In the genomic region with DNA sequence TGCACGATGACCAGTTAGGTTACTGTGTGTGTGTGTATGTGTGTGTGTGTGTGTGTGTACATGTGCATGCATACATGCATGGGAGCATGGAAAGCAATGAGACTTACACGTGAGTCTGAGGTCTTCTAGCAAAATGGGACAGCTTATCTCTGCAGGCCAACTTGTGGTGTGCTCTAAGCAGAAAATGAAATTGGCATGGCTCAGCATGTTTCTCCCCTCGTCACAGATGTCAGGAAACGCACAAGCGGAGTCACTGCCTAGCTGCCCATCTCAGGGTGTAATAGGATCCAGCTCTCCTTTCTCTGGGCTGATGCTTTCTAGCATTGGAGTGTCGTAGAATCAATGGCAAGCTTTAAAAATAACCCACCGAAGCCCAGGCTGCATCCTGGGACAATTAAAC, we compare ENCODE assay signal across 14 mouse cellular contexts.
DNase-seq lines count a peak whose midpoint lies in the region; ATAC-seq lines count a peak whose summit lies in the region.
"Had no signal": no experiment of that assay in that cellular context is flagged by ENCODE, and none has a peak within 500 bp of the region (broad histone marks: within the 10 kb centered on the region; RNA-seq: fewer than 3 reads in every experiment).

No protein-coding gene starts in this region.

- ATAC-seq in neural tube, embryonic 11.5 days (ENCODE audit: insufficient read depth, low FRiP score, low TSS enrichment): no peak
- ATAC-seq in neural tube, embryonic 15.5 days (ENCODE audit: low FRiP score): no peak
- no peak for ATAC-seq in hindbrain, embryonic 13.5 days (ENCODE audit: low FRiP score)
- ATAC-seq in intestine, embryonic 16.5 days: no peak

- WGBS in heart, embryonic 10.5 days: 46% methylated on average over 7 of the region's 7 CpGs
- 50% methylated on average over 7 of the region's 7 CpGs for WGBS in neural tube, embryonic 11.5 days
- WGBS in neural tube, embryonic 15.5 days: 52% methylated on average over 7 of the region's 7 CpGs
- WGBS in hindbrain, embryonic 13.5 days: 53% methylated on average over 7 of the region's 7 CpGs
- 59% methylated on average over 7 of the region's 7 CpGs for WGBS in intestine, embryonic 16.5 days

- no peak overlapping the region for H3K4me3 ChIP-seq in heart, embryonic 10.5 days
- H3K4me3 ChIP-seq in neural tube, embryonic 11.5 days (ENCODE audit: low read depth, low read length): no peak overlapping the region
- H3K4me3 ChIP-seq in neural tube, embryonic 15.5 days (replicated peaks): no peak overlapping the region
- H3K4me3 ChIP-seq in hindbrain, embryonic 13.5 days: no peak overlapping the region
- H3K4me3 ChIP-seq in intestine, embryonic 16.5 days (ENCODE audit: low read length): no peak overlapping the region
- H3K4me3 ChIP-seq: layer of hippocampus, adult 2 months; lung, embryonic 15.5 days had no signal

- H3K36me3 ChIP-seq in heart, embryonic 10.5 days: no peaks in the 10 kb centered on the region
- H3K36me3 ChIP-seq in neural tube, embryonic 11.5 days (ENCODE audit: control insufficient read depth, insufficient read depth, low read length): no peaks in the 10 kb centered on the region
- H3K36me3 ChIP-seq in neural tube, embryonic 15.5 days: no peaks in the 10 kb centered on the region
- no peaks in the 10 kb centered on the region for H3K36me3 ChIP-seq in hindbrain, embryonic 13.5 days
- H3K36me3 ChIP-seq in intestine, embryonic 16.5 days (ENCODE audit: control insufficient read depth, insufficient read depth, low read length): no peaks in the 10 kb centered on the region
- H3K36me3 ChIP-seq: lung, embryonic 15.5 days had no signal

- DNase-seq in heart, embryonic 10.5 days (ENCODE audit: low spot score): peak; percentile 71
- DNase-seq in heart, postnatal 10 days: no peak
- DNase-seq in neural tube, embryonic 11.5 days (ENCODE audit: low spot score): peak; percentile 31
- DNase-seq in adrenal gland, adult (ENCODE audit: inconsistent age in 2 of 2, low spot score in 1 of 2): no peak
- DNase-seq in cerebellum, adult 8-10 months: no peak
- DNase-seq: cerebellum, postnatal 25 days; heart, adult 18-20 months; kidney, adult 8-10 months; right cerebral cortex, postnatal 25 days had no signal

- H3K27ac ChIP-seq in heart, embryonic 10.5 days: peak overlapping the region; percentile 6; the same call in 1 of the 2 replicates
- 0 out of 2 replicates have a peak overlapping the region, but pooled peaks have one; percentile 49 for H3K27ac ChIP-seq in neural tube, embryonic 11.5 days (ENCODE audit: low read depth, low read length)
- H3K27ac ChIP-seq in neural tube, embryonic 15.5 days (replicated peaks): no peak overlapping the region
- H3K27ac ChIP-seq in hindbrain, embryonic 13.5 days: peak overlapping the region; percentile 55; the same call in 1 of the 2 replicates
- H3K27ac ChIP-seq in intestine, embryonic 16.5 days (ENCODE audit: low read length): no peak overlapping the region
- H3K27ac ChIP-seq: layer of hippocampus, adult 2 months; lung, embryonic 15.5 days had no signal

- H3K4me2 ChIP-seq in neural tube, embryonic 11.5 days (ENCODE audit: low read depth): no peak overlapping the region
- H3K4me2 ChIP-seq in neural tube, embryonic 15.5 days: no peak overlapping the region
- no peak overlapping the region for H3K4me2 ChIP-seq in hindbrain, embryonic 13.5 days
- no peak overlapping the region for H3K4me2 ChIP-seq in intestine, embryonic 16.5 days (ENCODE audit: low read depth, low read length)
- H3K4me2 ChIP-seq: lung, embryonic 15.5 days had no signal

- no peaks in the 10 kb centered on the region for H3K27me3 ChIP-seq in heart, embryonic 10.5 days (ENCODE audit: insufficient read depth, poor library complexity, severe bottlenecking)
- H3K27me3 ChIP-seq in neural tube, embryonic 11.5 days (ENCODE audit: control insufficient read depth, insufficient read depth, low read length): no peaks in the 10 kb centered on the region
- H3K27me3 ChIP-seq in neural tube, embryonic 15.5 days (replicated peaks): no peaks in the 10 kb centered on the region
- H3K27me3 ChIP-seq in hindbrain, embryonic 13.5 days: no peaks in the 10 kb centered on the region
- no peaks in the 10 kb centered on the region for H3K27me3 ChIP-seq in intestine, embryonic 16.5 days (replicated peaks; ENCODE audit: control insufficient read depth, insufficient read depth, low read length)
- H3K27me3 ChIP-seq: lung, embryonic 15.5 days had no signal

- H3K9ac ChIP-seq in neural tube, embryonic 11.5 days (ENCODE audit: low read length): no peak overlapping the region
- no peak overlapping the region for H3K9ac ChIP-seq in neural tube, embryonic 15.5 days (replicated peaks)
- no peak overlapping the region for H3K9ac ChIP-seq in hindbrain, embryonic 13.5 days
- no peak overlapping the region for H3K9ac ChIP-seq in intestine, embryonic 16.5 days (ENCODE audit: low read depth, low read length)
- H3K9ac ChIP-seq: lung, embryonic 15.5 days had no signal

- no peaks in the 10 kb centered on the region for H3K9me3 ChIP-seq in heart, embryonic 10.5 days
- no peaks in the 10 kb centered on the region for H3K9me3 ChIP-seq in neural tube, embryonic 11.5 days (ENCODE audit: control insufficient read depth, low read length)
- no peaks in the 10 kb centered on the region for H3K9me3 ChIP-seq in neural tube, embryonic 15.5 days (replicated peaks)
- H3K9me3 ChIP-seq in hindbrain, embryonic 13.5 days: no peaks in the 10 kb centered on the region
- H3K9me3 ChIP-seq in intestine, embryonic 16.5 days (ENCODE audit: control insufficient read depth, low read length): no peaks in the 10 kb centered on the region
- H3K9me3 ChIP-seq: lung, embryonic 15.5 days had no signal

- peaks cover 27% of the 10 kb centered on the region for H3K4me1 ChIP-seq in heart, embryonic 10.5 days
- 0 out of 2 replicates have a peak, but pooled peaks cover 9% of the 10 kb centered on the region for H3K4me1 ChIP-seq in neural tube, embryonic 11.5 days (ENCODE audit: control insufficient read depth, insufficient read depth, low read length)
- H3K4me1 ChIP-seq in neural tube, embryonic 15.5 days: peaks cover 9% of the 10 kb centered on the region; the same call in 1 of the 2 replicates
- H3K4me1 ChIP-seq in hindbrain, embryonic 13.5 days (replicated peaks): peaks cover 29% of the 10 kb centered on the region
- H3K4me1 ChIP-seq in intestine, embryonic 16.5 days (ENCODE audit: control insufficient read depth, insufficient read depth, low read length): no peaks in the 10 kb centered on the region
- H3K4me1 ChIP-seq: lung, embryonic 15.5 days had no signal

- intact Hi-C loops in heart, postnatal 10 days (cut with DNase I): no loop called here

Comparison
In these comparisons a context has a peak if more than half of its experiments do, and no peak if none do; other contexts are left out.
1. DNase-seq: peak in heart, embryonic 10.5 days (single experiment) and neural tube, embryonic 11.5 days (single experiment); none in heart, postnatal 10 days (0 of 2), adrenal gland, adult (0 of 2) and cerebellum, adult 8-10 months (single experiment).
2. H3K27ac ChIP-seq: peak in heart, embryonic 10.5 days (single experiment), neural tube, embryonic 11.5 days (single experiment) and hindbrain, embryonic 13.5 days (single experiment); none in neural tube, embryonic 15.5 days (single experiment) and intestine, embryonic 16.5 days (single experiment).